Mouse (Mus musculus): ENCODE data around the gene Sh3bp2.
"Not testable (repeated sequence)": the region's sequence is repeated elsewhere in the genome, so short reads cannot be mapped to it uniquely, and the experiment has no call there.

Gene Sh3bp2

GRCm38 (mm10) chr5:34527352-34527751, 1.7 kb downstream of the Sh3bp2 start:
- no peak for DNase-seq

GRCm38 (mm10) chr5:34528724-34529123, 3.1 kb downstream of the Sh3bp2 start:
- DNase-seq: no peak

- no peak for DNase-seq
Measured at GRCm38 (mm10) chr5:34530116-34530515, 4.5 kb downstream of the Sh3bp2 start.

- no peak for DNase-seq
Measured at GRCm38 (mm10) chr5:34530687-34531086, 5.0 kb downstream of the Sh3bp2 start.

- no peak for DNase-seq
Measured at GRCm38 (mm10) chr5:34533066-34533465, 7.4 kb downstream of the Sh3bp2 start.

- DNase-seq: no peak
Measured at GRCm38 (mm10) chr5:34533820-34534219, 8.2 kb downstream of the Sh3bp2 start.

- DNase-seq: no peak
Measured at GRCm38 (mm10) chr5:34534776-34535581, 9.3 kb downstream of the Sh3bp2 start.

GRCm38 (mm10) chr5:34535831-34536230, 10.2 kb downstream of the Sh3bp2 start:
- DNase-seq: no peak

- DNase-seq: no peak
Measured at GRCm38 (mm10) chr5:34538079-34538478, 12.4 kb downstream of the Sh3bp2 start.

- DNase-seq: peak; percentile 51
Measured at GRCm38 (mm10) chr5:34538527-34538926, 12.9 kb downstream of the Sh3bp2 start.

GRCm38 (mm10) chr5:34539121-34539520, 13.5 kb downstream of the Sh3bp2 start:
- DNase-seq: no peak

- DNase-seq: no peak
Measured at GRCm38 (mm10) chr5:34542166-34542565, 16.5 kb downstream of the Sh3bp2 start.

- peak; percentile 18 for DNase-seq
Measured at GRCm38 (mm10) chr5:34543114-34543513, 17.5 kb downstream of the Sh3bp2 start.

GRCm38 (mm10) chr5:34547410-34547809, 21.8 kb downstream of the Sh3bp2 start:
- DNase-seq: peak; percentile 52

- DNase-seq: peak; percentile 7
Measured at GRCm38 (mm10) chr5:34549135-34549482, 23.5 kb downstream of the Sh3bp2 start.

GRCm38 (mm10) chr5:34549483-34550221, 24.0 kb downstream of the Sh3bp2 start:
- DNase-seq: peak; percentile 50

GRCm38 (mm10) chr5:34550251-34550650, 24.6 kb downstream of the Sh3bp2 start:
- no peak for DNase-seq

GRCm38 (mm10) chr5:34551821-34552220, 26.2 kb downstream of the Sh3bp2 start:
- DNase-seq: no peak

- no peak for DNase-seq
Measured at GRCm38 (mm10) chr5:34563854-34564253, 38.2 kb downstream of the Sh3bp2 start.

GRCm38 (mm10) chr5:34564291-34564690, 38.7 kb downstream of the Sh3bp2 start:
- no peak for DNase-seq

- DNase-seq: peak; percentile 84
Measured at GRCm38 (mm10) chr5:34565545-34566283, 40.1 kb downstream of the Sh3bp2 start.

- DNase-seq: no peak
Measured at GRCm38 (mm10) chr5:34571551-34571950, 45.9 kb downstream of the Sh3bp2 start.

- DNase-seq: not testable (repeated sequence)
Measured at GRCm38 (mm10) chr5:34572568-34572967, 46.9 kb downstream of the Sh3bp2 start.

Measured in lung, postnatal 14 days (tissue).